Mouse (Mus musculus): ENCODE measurements at regions not wholly inside any gene's neighbourhood (a gene's known extent, or its start where the extent isn't known, plus 50 kb on each side); places are given as distances from the start of the nearest gene placed in this dataset.
"Not testable (repeated sequence)": the region's sequence is repeated elsewhere in the genome, so short reads cannot be mapped to it uniquely, and the experiment has no call there.

GRCm38 (mm10) chr4:122025866-122026265 lies 404.0 kb upstream of the Gm12887 start:
- in situ Hi-C loops (cut with MboI, MseI): no loop called here

DNA sequence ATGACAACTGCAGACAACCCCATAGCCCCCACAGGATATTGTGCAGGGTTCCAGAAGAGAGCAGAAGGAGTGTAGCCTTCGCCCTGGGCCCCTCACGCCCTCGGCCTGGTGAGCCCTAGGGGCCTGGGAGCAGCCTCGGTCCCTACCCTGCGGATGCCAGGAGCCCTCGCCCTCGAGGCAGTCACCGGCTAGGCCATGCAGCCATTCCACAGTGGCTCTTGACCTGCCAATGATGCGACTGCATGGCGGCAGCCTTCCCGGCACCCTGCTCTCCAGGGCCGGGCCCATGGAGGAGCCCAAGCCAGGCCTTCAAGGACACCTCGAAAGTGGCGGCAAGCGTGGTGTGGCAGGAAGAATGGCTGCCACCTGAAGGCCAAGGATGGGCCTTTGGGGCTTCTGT lies 401.0 kb upstream of the Gm12887 start:
- in situ Hi-C loops (cut with MboI, MseI): no loop called here

DNA sequence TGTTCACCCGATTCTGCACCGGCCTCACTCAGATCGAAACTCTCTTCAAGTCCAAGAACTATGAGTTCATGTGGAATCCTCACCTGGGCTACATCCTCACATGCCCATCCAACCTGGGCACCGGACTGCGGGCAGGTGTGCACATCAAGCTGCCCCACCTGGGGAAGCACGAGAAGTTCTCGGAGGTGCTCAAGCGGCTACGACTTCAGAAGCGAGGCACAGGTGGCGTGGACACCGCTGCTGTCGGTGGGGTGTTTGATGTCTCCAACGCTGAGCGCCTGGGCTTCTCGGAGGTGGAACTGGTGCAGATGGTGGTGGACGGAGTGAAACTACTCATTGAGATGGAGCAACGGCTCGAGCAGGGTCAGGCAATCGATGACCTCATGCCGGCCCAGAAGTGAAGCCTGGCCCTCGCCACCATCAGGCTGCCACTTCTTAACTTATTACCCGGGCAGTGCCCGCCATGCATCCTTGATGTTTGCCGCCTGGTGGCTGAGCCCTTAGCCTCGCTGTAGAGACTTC lies 387.1 kb upstream of the Gm12887 start:
- in situ Hi-C loops (cut with MboI, MseI): not testable (repeated sequence)

DNA sequence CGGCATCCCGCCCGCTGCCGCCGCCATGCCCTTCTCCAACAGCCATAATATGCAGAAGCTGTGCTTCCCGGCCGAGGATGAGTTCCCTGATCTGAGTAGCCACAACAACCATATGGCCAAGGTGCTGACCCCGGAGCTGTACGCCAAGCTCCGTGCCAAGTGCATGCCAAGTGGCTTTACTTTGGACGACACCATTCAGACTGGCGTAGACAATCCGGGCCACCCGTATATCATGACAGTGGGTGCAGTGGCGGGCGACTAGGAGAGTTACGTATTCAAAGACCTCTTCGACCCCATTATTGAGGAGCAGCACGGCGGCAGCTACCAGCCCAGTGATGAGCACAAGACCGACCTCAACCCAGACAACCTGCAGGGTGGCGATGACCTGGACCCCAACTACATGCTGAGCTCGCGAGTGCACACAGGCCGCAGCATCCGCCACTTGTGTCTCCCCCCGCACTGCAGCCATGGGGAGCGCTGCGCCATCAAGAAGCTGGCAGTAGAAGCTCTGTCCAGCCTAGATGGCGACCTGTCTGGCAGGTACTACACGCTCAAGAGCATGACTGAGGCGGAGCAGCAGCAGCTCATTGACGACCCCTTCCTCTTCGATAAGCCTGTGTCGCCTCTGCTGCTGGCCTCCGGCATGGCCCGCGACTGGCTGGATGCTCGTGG lies 386.4 kb upstream of the Gm12887 start:
- in situ Hi-C loops (cut with MboI, MseI): no loop called here

- in situ Hi-C loops (cut with MboI, MseI): loop anchor here (5.0 kb wide), 1 partner anchor 129 kb away; no protein-coding TSS in a partner anchor
These were observed 364.8 kb upstream of the Gm12887 start for GRCm38 (mm10) chr4:121986741-121987140.

GRCm38 (mm10) chr4:121985371-121985770 lies 363.5 kb upstream of the Gm12887 start:
- in situ Hi-C loops (cut with MboI, MseI): loop anchor here (5.0 kb wide), 1 partner anchor 128 kb away; no protein-coding TSS in a partner anchor

GRCm38 (mm10) chr4:121975831-121976230 lies 353.9 kb upstream of the Gm12887 start:
- in situ Hi-C loops (cut with MboI, MseI): loop anchor here (5.0 kb wide), 1 partner anchor 391 kb away; no protein-coding TSS in a partner anchor

Measured in regulatory T cell (primary cell).